Mouse (Mus musculus) forebrain, embryonic 12.5 days (tissue): ENCODE data around the gene Zbtb2. TPM values are rescaled to one million over a fixed set of nuclear protein-coding genes. Genes with fewer than 3 reads are reported as not detected.

Experiments
- ATAC-seq: fragments of 200-750 bp; cut with Nextera tagmentation; 2 replicates; pipeline ENCODE4 v1.8.0; 2017; ENCODE audit warnings: moderate TSS enrichment; ENCODE audit not compliant: low FRiP score
- H3K27ac ChIP-seq: fragments of 300-500 bp; sonication (generic); 2 replicates; pipeline ENCODE4 v1.5.1; 2016; ENCODE audit warnings: mild to moderate bottlenecking
- H3K27me3 ChIP-seq: fragments of 300-500 bp; sonication (generic); 2 replicates; pipeline ENCODE4 v1.6.1; 2016; ENCODE audit warnings: mild to moderate bottlenecking
- H3K36me3 ChIP-seq: fragments of 300-500 bp; sonication (generic); replicated peaks from 2 replicates; pipeline ENCODE4 v1.6.1; 2016; ENCODE audit warnings: mild to moderate bottlenecking
- H3K4me1 ChIP-seq: fragments of 300-500 bp; sonication (generic); 2 replicates; pipeline ENCODE4 v1.6.1; 2016
- H3K4me2 ChIP-seq: fragments of 300-500 bp; sonication (generic); 2 replicates; pipeline ENCODE4 v1.6.1; 2016; ENCODE audit warnings: mild to moderate bottlenecking, moderate library complexity
- H3K4me3 ChIP-seq: fragments of 300-500 bp; sonication (generic); replicated peaks from 2 replicates; pipeline ENCODE4 v1.5.1; 2016; ENCODE audit warnings: mild to moderate bottlenecking
- H3K9ac ChIP-seq: fragments of 300-500 bp; sonication (generic); 2 replicates; pipeline ENCODE4 v1.6.1; 2016; ENCODE audit warnings: mild to moderate bottlenecking
- H3K9me3 ChIP-seq: fragments of 300-500 bp; sonication (generic); 2 replicates; pipeline ENCODE4 v1.6.1; 2016
- WGBS: fragments of 180-500 bp; shearing (Covaris S2); methylation state at CpG from one replicate; pipeline ENCODE4 v1.1.7; 2016; 5-methylcytosine and 5-hydroxymethylcytosine counted together
- polyA plus RNA-seq: library from polyadenylated mRNA; unstranded; fragments of >200 nt; fragmentation: Nextera tagmentation; extraction: Ambion mirVana; gene quantifications from 2 replicates; pipeline ENCODE4 v1.2.1, GENCODE M21; 2016

Gene Zbtb2
- polyA plus RNA-seq, 1 experiment from 2014 or later, result 21.2 TPM

GRCm38 (mm10) chr10:4404895-4405491 lies 17.1 kb upstream of the Zbtb2 start:
- peak; percentile 67 for ATAC-seq
- no peak overlapping the region for H3K4me2 ChIP-seq
- H3K4me3 ChIP-seq, result no peak overlapping the region
- 61% methylated on average over 5 of the region's 5 CpGs for WGBS
- no peaks in the 10 kb centered on the region for H3K9me3 ChIP-seq
- peaks cover 44% of the 10 kb centered on the region for H3K36me3 ChIP-seq
- H3K9ac ChIP-seq, result no peak overlapping the region
- H3K27me3 ChIP-seq, result no peaks in the 10 kb centered on the region
- H3K27ac ChIP-seq, result no peak overlapping the region
- no peaks in the 10 kb centered on the region for H3K4me1 ChIP-seq

- Histone ChIP-seq H3K4me2 (no peak overlapping the region), H3K9me3 (no peaks in the 10 kb centered on the region), H3K36me3 (peaks cover 33% of the 10 kb centered on the region), H3K27ac (no peak overlapping the region), H3K9ac (no peak overlapping the region), H3K4me1 (no peaks in the 10 kb centered on the region), H3K27me3 (no peaks in the 10 kb centered on the region), H3K4me3 (no peak overlapping the region)
- ATAC-seq, result no peak
- 92% methylated on average over 5 of the region's 5 CpGs for WGBS
These were observed 10.2 kb upstream of the Zbtb2 start for GRCm38 (mm10) chr10:4398058-4398457.

GRCm38 (mm10) chr10:4395321-4395720 lies 7.4 kb upstream of the Zbtb2 start:
- Histone ChIP-seq H3K27ac (no peak overlapping the region), H3K36me3 (peaks cover 27% of the 10 kb centered on the region), H3K4me3 (no peak overlapping the region), H3K4me2 (no peak overlapping the region), H3K4me1 (peaks cover 17% of the 10 kb centered on the region), H3K9me3 (no peaks in the 10 kb centered on the region), H3K9ac (no peak overlapping the region), H3K27me3 (no peaks in the 10 kb centered on the region)
- WGBS, result 92% methylated on average over 3 of the region's 3 CpGs
- ATAC-seq, result no peak

GRCm38 (mm10) chr10:4391851-4392250 lies 3.9 kb upstream of the Zbtb2 start:
- ATAC-seq, result no peak
- 70% methylated on average over 6 of the region's 6 CpGs for WGBS
- Histone ChIP-seq H3K9me3 (no peaks in the 10 kb centered on the region), H3K36me3 (peaks cover 20% of the 10 kb centered on the region), H3K4me1 (peaks cover 35% of the 10 kb centered on the region), H3K4me2 (no peak overlapping the region), H3K27ac (no peak overlapping the region), H3K27me3 (no peaks in the 10 kb centered on the region), H3K4me3 (no peak overlapping the region), H3K9ac (no peak overlapping the region)

GRCm38 (mm10) chr10:4391076-4391475 lies 3.2 kb upstream of the Zbtb2 start:
- no peak for ATAC-seq
- peaks cover 17% of the 10 kb centered on the region for H3K36me3 ChIP-seq
- peaks cover 35% of the 10 kb centered on the region for H3K4me1 ChIP-seq
- no peak overlapping the region for H3K4me3 ChIP-seq
- H3K9me3 ChIP-seq, result no peaks in the 10 kb centered on the region
- H3K27me3 ChIP-seq, result no peaks in the 10 kb centered on the region
- H3K4me2 ChIP-seq, result no peak overlapping the region
- WGBS, result 80% methylated on average over 5 of the region's 5 CpGs
- no peak overlapping the region for H3K9ac ChIP-seq
- H3K27ac ChIP-seq, result no peak overlapping the region

GRCm38 (mm10) chr10:4390550-4390949 lies 2.6 kb upstream of the Zbtb2 start:
- no peak overlapping the region for H3K4me3 ChIP-seq
- WGBS, result 77% methylated on average over 2 of the region's 2 CpGs
- H3K27me3 ChIP-seq, result no peaks in the 10 kb centered on the region
- H3K4me2 ChIP-seq, result no peak overlapping the region
- no peak for ATAC-seq
- no peaks in the 10 kb centered on the region for H3K9me3 ChIP-seq
- H3K27ac ChIP-seq, result no peak overlapping the region
- peaks cover 13% of the 10 kb centered on the region for H3K36me3 ChIP-seq
- peaks cover 37% of the 10 kb centered on the region for H3K4me1 ChIP-seq
- no peak overlapping the region for H3K9ac ChIP-seq

GRCm38 (mm10) chr10:4389461-4390112 lies 1.7 kb upstream of the Zbtb2 start:
- no peak for ATAC-seq
- peak overlapping the region; percentile 99 for H3K4me3 ChIP-seq
- 60% methylated on average over 5 of the region's 5 CpGs for WGBS
- peak overlapping the region; percentile 100 for H3K9ac ChIP-seq
- H3K27ac ChIP-seq, result no peak overlapping the region
- no peaks in the 10 kb centered on the region for H3K9me3 ChIP-seq
- H3K4me2 ChIP-seq, result peak overlapping the region; percentile 94
- peaks cover 37% of the 10 kb centered on the region for H3K4me1 ChIP-seq
- no peaks in the 10 kb centered on the region for H3K27me3 ChIP-seq
- H3K36me3 ChIP-seq, result peaks cover 7% of the 10 kb centered on the region; the same call in 1 of the 2 replicates

GRCm38 (mm10) chr10:4389036-4389435 lies 1.1 kb upstream of the Zbtb2 start:
- WGBS, result 34% methylated on average over 10 of the region's 10 CpGs
- Histone ChIP-seq H3K9me3 (no peaks in the 10 kb centered on the region), H3K27ac (no peak overlapping the region), H3K4me2 (peak overlapping the region; percentile 94), H3K36me3 (peaks cover 4% of the 10 kb centered on the region; the same call in 1 of the 2 replicates), H3K4me1 (peaks cover 37% of the 10 kb centered on the region), H3K4me3 (peak overlapping the region; percentile 99), H3K9ac (peak overlapping the region; percentile 100), H3K27me3 (no peaks in the 10 kb centered on the region)
- ATAC-seq, result no peak

GRCm38 (mm10) chr10:4388384-4388745 lies 457 bp upstream of the Zbtb2 start:
- Histone ChIP-seq H3K36me3 (peaks cover 4% of the 10 kb centered on the region; the same call in 1 of the 2 replicates), H3K9me3 (no peaks in the 10 kb centered on the region), H3K27me3 (no peaks in the 10 kb centered on the region), H3K9ac (peak overlapping the region; percentile 100), H3K27ac (peak overlapping the region; percentile 100), H3K4me3 (peak overlapping the region; percentile 99), H3K4me2 (peak overlapping the region; percentile 94), H3K4me1 (peaks cover 37% of the 10 kb centered on the region)
- no peak for ATAC-seq
- 0% methylated on average over 19 of the region's 19 CpGs for WGBS

- no peaks in the 10 kb centered on the region for H3K27me3 ChIP-seq
- under 1% methylated on average over 42 of the region's 133 CpGs for WGBS
- H3K4me3 ChIP-seq, result peak overlapping the region; percentile 99
- peak overlapping the region; percentile 94 for H3K4me2 ChIP-seq
- H3K27ac ChIP-seq, result peak overlapping the region; percentile 100
- peaks cover 42% of the 10 kb centered on the region for H3K4me1 ChIP-seq
- ATAC-seq, result peak; percentile 93
- H3K9me3 ChIP-seq, result no peaks in the 10 kb centered on the region
- peak overlapping the region; percentile 100 for H3K9ac ChIP-seq
- no peaks in the 10 kb centered on the region for H3K36me3 ChIP-seq
These were observed 1.0 kb downstream of the Zbtb2 start for GRCm38 (mm10) chr10:4386609-4387591.

GRCm38 (mm10) chr10:4384244-4384643 lies 3.7 kb downstream of the Zbtb2 start:
- no peak overlapping the region for H3K4me2 ChIP-seq
- H3K4me1 ChIP-seq, result peaks cover 16% of the 10 kb centered on the region
- H3K27me3 ChIP-seq, result no peaks in the 10 kb centered on the region
- ATAC-seq, result no peak
- H3K4me3 ChIP-seq, result no peak overlapping the region
- WGBS, result 91% methylated on average over 7 of the region's 7 CpGs
- no peaks in the 10 kb centered on the region for H3K36me3 ChIP-seq
- H3K27ac ChIP-seq, result no peak overlapping the region
- no peak overlapping the region for H3K9ac ChIP-seq
- H3K9me3 ChIP-seq, result no peaks in the 10 kb centered on the region

GRCm38 (mm10) chr10:4380748-4381147 lies 7.2 kb downstream of the Zbtb2 start:
- no peaks in the 10 kb centered on the region for H3K27me3 ChIP-seq
- H3K36me3 ChIP-seq, result no peaks in the 10 kb centered on the region
- no peak for ATAC-seq
- H3K9me3 ChIP-seq, result no peaks in the 10 kb centered on the region
- peaks cover 7% of the 10 kb centered on the region for H3K4me1 ChIP-seq
- no peak overlapping the region for H3K9ac ChIP-seq
- H3K27ac ChIP-seq, result no peak overlapping the region
- H3K4me2 ChIP-seq, result no peak overlapping the region
- WGBS, result 91% methylated on average over 5 of the region's 5 CpGs
- H3K4me3 ChIP-seq, result no peak overlapping the region
